Mouse (Mus musculus) common myeloid progenitor, adult 5-6 weeks (primary cell): ENCODE measurements around the gene Snx14. TPM values are rescaled to one million over a fixed set of nuclear protein-coding genes. Genes with fewer than 3 reads are reported as not detected.

Experiments
- ATAC-seq: replicated peaks from 2 replicates; pipeline ENCODE4 v1.8.0; 2016; ENCODE audit warnings: low read depth, mild to moderate bottlenecking, moderate TSS enrichment, inconsistent platforms; ENCODE audit not compliant: poor library complexity, severe bottlenecking
- total RNA-seq: library from RNA; stranded (forward); fragments of 200-1000, 187-1606 nt; gene quantifications from 2 replicates; pipeline ENCODE4 v1.2.3, GENCODE M21; 2017

Snx14 gene
- total RNA-seq, 1 experiment from 2014 or later = 15.8 TPM

GRCm38 (mm10) chr9:88394852-88395251, 43.9 kb downstream of the Snx14 start:
- ATAC-seq = no peak

GRCm38 (mm10) chr9:88388826-88389225, 49.9 kb downstream of the Snx14 start:
- no peak for ATAC-seq

- no peak for ATAC-seq
Observed at GRCm38 (mm10) chr9:88380542-88380941, 58.2 kb downstream of the Snx14 start.

GRCm38 (mm10) chr9:88380076-88380475, 58.7 kb downstream of the Snx14 start:
- peak; percentile 90 for ATAC-seq

GRCm38 (mm10) chr9:88379057-88379456, 59.7 kb downstream of the Snx14 start:
- ATAC-seq = 0 out of 2 replicates have a peak, but pooled peaks have one; percentile 17

- ATAC-seq = peak; percentile 57
Observed at GRCm38 (mm10) chr9:88377483-88377882, 61.3 kb downstream of the Snx14 start.

GRCm38 (mm10) chr9:88373001-88373400, 65.8 kb downstream of the Snx14 start:
- ATAC-seq = no peak

- ATAC-seq = no peak
Observed at GRCm38 (mm10) chr9:88371201-88371600, 67.6 kb downstream of the Snx14 start.

GRCm38 (mm10) chr9:88369666-88370065, 69.1 kb downstream of the Snx14 start:
- ATAC-seq = no peak

- no peak for ATAC-seq
Observed at GRCm38 (mm10) chr9:88368476-88368875, 70.3 kb downstream of the Snx14 start.

- ATAC-seq = no peak
Observed at GRCm38 (mm10) chr9:88367751-88368150, 71.0 kb downstream of the Snx14 start.

- ATAC-seq = no peak
Observed at GRCm38 (mm10) chr9:88367322-88367721, 71.4 kb downstream of the Snx14 start.

GRCm38 (mm10) chr9:88366819-88367218, 71.9 kb downstream of the Snx14 start:
- ATAC-seq = no peak

- peak; percentile 50 for ATAC-seq
Observed at GRCm38 (mm10) chr9:88366308-88366707, 72.5 kb downstream of the Snx14 start.

GRCm38 (mm10) chr9:88363102-88363501, 75.7 kb downstream of the Snx14 start:
- ATAC-seq = no peak

- peak; percentile 9; the same call in 1 of the 2 replicates for ATAC-seq
Observed at GRCm38 (mm10) chr9:88362055-88362850, 76.5 kb downstream of the Snx14 start.

- no peak for ATAC-seq
Observed at GRCm38 (mm10) chr9:88361211-88361909, 77.4 kb downstream of the Snx14 start.

GRCm38 (mm10) chr9:88359140-88359539, 79.6 kb downstream of the Snx14 start:
- peak; percentile 48 for ATAC-seq

GRCm38 (mm10) chr9:88357173-88357572, 81.6 kb downstream of the Snx14 start:
- ATAC-seq = peak; percentile 67

GRCm38 (mm10) chr9:88353459-88353858, 85.3 kb downstream of the Snx14 start:
- no peak for ATAC-seq

GRCm38 (mm10) chr9:88352741-88353140, 86.0 kb downstream of the Snx14 start:
- no peak for ATAC-seq
